Mouse (Mus musculus) kidney, embryonic 14.5 days (tissue): Measurements from ENCODE around the gene Dctn2. TPM values are rescaled to one million over a fixed set of nuclear protein-coding genes. Genes with fewer than 3 reads are reported as not detected.

ENCODE experiments used
- ATAC-seq: fragments of 200-750 bp; cut with Nextera tagmentation; 2 replicates; pipeline ENCODE4 v1.8.0; 2017; ENCODE audit warnings: moderate number of reproducible peaks, mild to moderate bottlenecking, moderate TSS enrichment, moderate library complexity; ENCODE audit not compliant: low FRiP score, low TSS enrichment
- H3K27ac ChIP-seq: fragments of 300-500 bp; sonication (generic); 2 replicates; pipeline ENCODE4 v1.5.1; 2014; ENCODE audit warnings: low read depth, mild to moderate bottlenecking, low read length, moderate library complexity, mixed read lengths
- H3K27me3 ChIP-seq: fragments of 300-500 bp; sonication (generic); 2 replicates; pipeline ENCODE4 v1.6.1; 2014; ENCODE audit warnings: mild to moderate bottlenecking, low read length; ENCODE audit not compliant: control insufficient read depth, insufficient read depth
- H3K36me3 ChIP-seq: fragments of 300-500 bp; sonication (generic); 2 replicates; pipeline ENCODE4 v1.6.1; 2014; ENCODE audit warnings: low read length, mixed read lengths; ENCODE audit not compliant: control insufficient read depth, insufficient read depth
- H3K4me1 ChIP-seq: fragments of 300-500 bp; sonication (generic); 2 replicates; pipeline ENCODE4 v1.6.1; 2014; ENCODE audit warnings: low read length, mixed read lengths; ENCODE audit not compliant: control insufficient read depth, insufficient read depth
- H3K4me2 ChIP-seq: fragments of 300-500 bp; sonication (generic); replicated peaks from 2 replicates; pipeline ENCODE4 v1.6.1; 2014; ENCODE audit warnings: low read depth, mild to moderate bottlenecking, low read length
- H3K4me3 ChIP-seq: fragments of 300-500 bp; sonication (generic); 2 replicates; pipeline ENCODE4 v1.5.1; 2014; ENCODE audit warnings: mild to moderate bottlenecking, low read length
- H3K9ac ChIP-seq: fragments of 300-500 bp; sonication (generic); 2 replicates; pipeline ENCODE4 v1.6.1; 2014; ENCODE audit warnings: low read depth, mild to moderate bottlenecking, low read length, moderate library complexity
- H3K9me3 ChIP-seq: fragments of 300-500 bp; sonication (generic); 2 replicates; pipeline ENCODE4 v1.6.1; 2016; ENCODE audit warnings: low read length; ENCODE audit not compliant: control insufficient read depth
- WGBS: fragments of 180-500 bp; shearing (Covaris S2); extraction: QIAGEN DNeasy Blood & Tissue Kit; methylation state at CpG from one replicate; pipeline ENCODE4 v1.1.7; 2014; 5-methylcytosine and 5-hydroxymethylcytosine counted together
- polyA plus RNA-seq: library from polyadenylated mRNA; unstranded; fragments of >200 nt; fragmentation: Nextera tagmentation; extraction: Ambion mirVana; gene quantifications from 2 replicates; pipeline ENCODE4 v1.2.1, GENCODE M21; 2014

The Dctn2 gene
- polyA plus RNA-seq, 1 experiment from 2014 or later = 173 TPM

DNA sequence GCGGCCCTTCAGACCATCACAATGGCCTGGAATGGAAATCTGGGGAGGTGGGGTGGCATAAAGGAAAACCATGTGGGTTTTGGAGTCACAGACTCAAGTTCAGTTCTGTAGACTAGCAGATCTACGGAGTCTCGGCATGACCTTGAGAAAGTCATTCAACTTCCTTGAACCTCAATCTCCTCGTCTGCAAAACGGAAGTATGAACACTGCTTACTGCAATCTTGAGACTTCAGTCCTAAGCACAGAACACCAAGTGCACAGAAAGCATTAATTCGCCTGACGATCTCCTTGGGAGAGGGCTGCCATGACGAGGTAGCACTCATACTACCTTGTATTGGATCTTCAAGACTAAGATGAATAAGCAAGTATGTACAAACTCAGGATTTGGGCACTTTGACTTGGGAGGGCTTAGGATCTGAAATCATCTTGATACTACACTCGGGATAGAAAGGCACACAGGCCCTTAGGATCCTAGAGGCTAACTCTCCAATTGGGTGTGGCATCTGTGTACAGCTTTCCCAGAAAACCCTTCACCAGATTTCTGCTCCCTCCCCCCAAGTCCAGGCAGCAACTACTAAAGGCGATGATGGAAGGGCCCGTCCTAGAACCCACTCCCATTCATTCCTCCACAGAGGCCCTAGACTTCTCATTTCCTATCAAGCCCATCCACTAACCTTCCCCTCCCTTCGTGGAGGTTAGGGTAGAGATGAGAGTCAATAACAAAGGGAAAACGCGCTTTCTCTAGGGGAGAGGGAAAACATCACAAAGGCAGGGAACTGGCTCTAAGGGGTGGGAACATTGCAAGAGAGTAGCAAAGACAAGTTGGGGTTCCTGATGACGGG is 4.2 kb upstream of the Dctn2 start:
- ATAC-seq = no peak
- H3K4me1 ChIP-seq = peaks cover 6% of the 10 kb centered on the region; the same call in 1 of the 2 replicates
- H3K9me3 ChIP-seq = no peaks in the 10 kb centered on the region
- H3K27me3 ChIP-seq = peaks cover 24% of the 10 kb centered on the region
- H3K27ac ChIP-seq = no peak overlapping the region
- H3K4me3 ChIP-seq = peak overlapping the region; percentile 42; the same call in 1 of the 2 replicates
- H3K4me2 ChIP-seq = peak overlapping the region; percentile 87; the same call in 1 of the 2 replicates
- no peak overlapping the region for H3K9ac ChIP-seq
- WGBS = 68% methylated on average over 15 of the region's 15 CpGs
- no peaks in the 10 kb centered on the region for H3K36me3 ChIP-seq

DNA sequence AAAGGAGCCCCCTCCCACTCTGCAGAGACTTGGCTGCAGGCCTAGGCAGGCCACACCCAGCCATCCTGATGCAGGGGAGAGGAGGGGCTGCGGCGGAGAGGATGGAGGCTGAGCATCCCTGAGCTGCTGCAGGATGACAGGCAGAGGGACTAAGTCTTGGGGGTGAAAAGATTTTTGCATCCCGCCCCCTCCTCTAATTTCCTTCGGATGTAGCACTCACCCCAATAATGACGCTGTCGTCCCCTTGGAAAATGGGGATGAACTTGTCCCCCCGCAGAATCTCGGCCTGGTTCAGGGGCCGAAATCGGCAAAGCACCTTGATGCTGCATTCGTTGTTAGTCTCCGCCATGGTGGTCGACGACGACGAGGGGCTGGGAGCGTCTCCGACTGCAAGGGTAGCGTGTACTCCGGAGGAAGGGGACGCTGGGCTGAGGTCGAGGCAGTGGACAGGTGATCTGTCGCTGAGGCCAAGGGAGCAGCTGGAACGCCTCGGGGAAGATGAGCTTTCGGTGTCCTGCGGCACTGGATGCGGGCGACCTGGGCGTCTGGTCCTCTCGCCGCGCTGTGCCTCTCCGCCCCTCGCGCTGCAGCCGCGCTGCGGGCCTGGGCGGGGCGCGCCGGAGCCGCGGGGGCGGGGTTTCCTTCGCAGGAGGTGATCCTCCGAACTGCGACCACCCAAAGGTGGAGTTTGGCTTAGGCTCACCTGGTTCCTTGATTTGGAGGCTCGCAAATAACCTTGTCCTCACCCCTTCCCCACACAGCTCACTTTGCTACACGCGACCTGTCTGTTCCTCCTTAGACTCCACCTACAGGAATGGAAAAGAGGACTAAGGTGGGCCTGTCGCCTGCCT is 3.4 kb upstream of the Dctn2 start, which contains the start of gene Kif5a:
Gene Kif5a, minus strand, starts transcription at position 801 of the 851 bp plus-strand sequence.
- no peak for ATAC-seq
- H3K9me3 ChIP-seq = no peaks in the 10 kb centered on the region
- no peaks in the 10 kb centered on the region for H3K36me3 ChIP-seq
- peaks cover 11% of the 10 kb centered on the region; the same call in 1 of the 2 replicates for H3K4me1 ChIP-seq
- peak within 1 kb of the TSS; percentile 42 for H3K4me3 ChIP-seq
- peaks cover 24% of the 10 kb centered on the region for H3K27me3 ChIP-seq
- 1% methylated on average over 45 of the region's 53 CpGs for WGBS
- peak within 1 kb of the TSS; percentile 40; the same call in 1 of the 2 replicates for H3K9ac ChIP-seq
- H3K4me2 ChIP-seq = peak within 1 kb of the TSS; percentile 87
- H3K27ac ChIP-seq = no peak within 1 kb of the TSS

DNA sequence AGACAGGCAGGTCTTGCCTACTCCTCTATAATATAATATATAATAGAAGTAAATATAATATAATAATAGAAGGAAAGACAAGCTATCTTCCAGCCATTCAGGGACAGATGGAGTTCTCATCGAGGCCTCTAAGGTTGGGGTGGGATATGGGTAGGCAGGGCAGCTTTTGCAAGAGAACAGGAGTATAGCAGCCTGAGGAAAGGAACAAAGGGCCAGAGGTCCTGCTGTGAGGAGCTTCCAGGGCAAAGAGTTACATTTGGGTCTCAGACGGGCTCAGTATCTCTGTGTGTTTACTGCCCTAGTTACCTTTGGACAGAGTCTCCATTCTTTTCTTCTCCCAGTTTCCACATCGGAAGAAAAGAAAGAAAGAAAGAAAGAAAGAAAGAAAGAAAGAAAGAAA is 2.5 kb upstream of the Dctn2 start:
- Histone ChIP-seq H3K36me3 (peaks cover 5% of the 10 kb centered on the region; the same call in 1 of the 2 replicates), H3K4me3 (no peak overlapping the region), H3K9ac (no peak overlapping the region), H3K4me1 (peaks cover 11% of the 10 kb centered on the region; the same call in 1 of the 2 replicates), H3K9me3 (no peaks in the 10 kb centered on the region), H3K27me3 (peaks cover 24% of the 10 kb centered on the region), H3K27ac (no peak overlapping the region), H3K4me2 (no peak overlapping the region)
- WGBS = 53% methylated on average over 3 of the region's 3 CpGs
- no peak for ATAC-seq

DNA sequence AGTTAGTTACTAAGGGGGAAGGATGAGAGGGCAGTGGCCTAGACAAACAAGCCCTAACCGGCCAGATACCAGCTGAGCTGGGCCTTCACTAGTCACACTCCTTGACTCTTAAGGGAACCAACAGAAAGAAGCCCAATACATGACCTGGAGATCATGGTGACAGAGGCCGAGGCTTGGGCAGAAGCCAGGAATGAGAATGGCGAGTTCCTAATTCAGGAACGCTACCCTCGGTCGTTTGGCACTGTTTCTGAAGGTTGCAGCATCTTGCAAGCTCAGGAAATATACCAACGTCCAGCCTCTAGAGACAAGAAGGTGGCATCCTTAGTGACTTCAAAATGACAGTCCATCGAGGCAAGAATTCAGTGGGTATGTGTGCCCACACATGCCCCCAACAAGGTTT is 1.8 kb upstream of the Dctn2 start:
- no peak overlapping the region for H3K4me2 ChIP-seq
- H3K36me3 ChIP-seq = peaks cover 12% of the 10 kb centered on the region; the same call in 1 of the 2 replicates
- no peak overlapping the region for H3K27ac ChIP-seq
- H3K4me1 ChIP-seq = peaks cover 11% of the 10 kb centered on the region; the same call in 1 of the 2 replicates
- WGBS = 78% methylated on average over 8 of the region's 8 CpGs
- H3K27me3 ChIP-seq = peaks cover 24% of the 10 kb centered on the region
- H3K4me3 ChIP-seq = no peak overlapping the region
- no peak overlapping the region for H3K9ac ChIP-seq
- no peaks in the 10 kb centered on the region for H3K9me3 ChIP-seq
- ATAC-seq = no peak

DNA sequence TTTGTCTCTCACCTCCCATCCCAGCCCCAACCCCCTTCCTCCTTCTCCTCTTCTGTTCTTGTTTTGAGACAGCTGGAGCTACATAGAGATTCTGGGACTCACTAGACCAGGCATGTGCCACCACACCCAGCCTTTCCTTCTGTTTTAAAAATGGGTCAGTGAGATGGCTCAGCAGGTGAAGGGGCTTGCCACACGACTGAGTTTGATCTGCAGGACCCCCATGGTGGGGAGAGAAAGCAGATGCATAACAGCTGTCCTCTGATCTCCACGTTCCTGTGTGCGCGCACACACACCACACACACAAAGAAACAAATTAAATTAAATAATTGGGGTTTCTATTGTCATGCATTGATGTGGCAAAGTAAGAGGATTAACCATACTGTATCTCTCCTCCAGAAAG is 1.2 kb upstream of the Dctn2 start:
- Histone ChIP-seq H3K4me2 (no peak overlapping the region), H3K27me3 (peaks cover 24% of the 10 kb centered on the region), H3K36me3 (peaks cover 16% of the 10 kb centered on the region; the same call in 1 of the 2 replicates), H3K4me1 (peaks cover 11% of the 10 kb centered on the region; the same call in 1 of the 2 replicates), H3K4me3 (no peak overlapping the region), H3K9ac (no peak overlapping the region), H3K27ac (no peak overlapping the region), H3K9me3 (no peaks in the 10 kb centered on the region)
- ATAC-seq = no peak
- WGBS = 78% methylated on average over 4 of the region's 4 CpGs

DNA sequence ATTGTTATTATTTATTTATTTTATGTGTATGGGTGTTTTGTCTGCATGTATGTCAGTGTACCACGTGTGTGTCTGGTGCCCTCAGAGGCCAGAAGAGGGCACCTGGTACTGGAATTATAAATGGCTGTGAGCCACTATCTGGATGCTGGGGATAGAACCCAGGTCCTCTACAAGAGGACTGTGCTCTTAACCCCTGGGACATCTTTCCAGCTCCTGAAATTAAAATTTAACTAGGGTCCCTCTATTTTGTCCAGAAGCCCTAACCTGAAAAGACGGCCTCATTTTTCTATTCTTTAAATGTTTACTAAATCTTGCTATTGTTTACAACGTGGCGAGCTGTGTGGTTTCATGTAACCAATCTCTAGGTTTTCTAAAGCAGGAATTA is 449 bp upstream of the Dctn2 start:
- Histone ChIP-seq H3K4me2 (peak overlapping the region; percentile 88), H3K4me1 (peaks cover 11% of the 10 kb centered on the region; the same call in 1 of the 2 replicates), H3K9ac (no peak overlapping the region), H3K27ac (no peak overlapping the region), H3K4me3 (peak overlapping the region; percentile 99), H3K27me3 (peaks cover 24% of the 10 kb centered on the region), H3K9me3 (no peaks in the 10 kb centered on the region), H3K36me3 (peaks cover 24% of the 10 kb centered on the region; the same call in 1 of the 2 replicates)
- WGBS = 32% methylated on average over 4 of the region's 4 CpGs
- peak; percentile 11; the same call in 1 of the 2 replicates for ATAC-seq

DNA sequence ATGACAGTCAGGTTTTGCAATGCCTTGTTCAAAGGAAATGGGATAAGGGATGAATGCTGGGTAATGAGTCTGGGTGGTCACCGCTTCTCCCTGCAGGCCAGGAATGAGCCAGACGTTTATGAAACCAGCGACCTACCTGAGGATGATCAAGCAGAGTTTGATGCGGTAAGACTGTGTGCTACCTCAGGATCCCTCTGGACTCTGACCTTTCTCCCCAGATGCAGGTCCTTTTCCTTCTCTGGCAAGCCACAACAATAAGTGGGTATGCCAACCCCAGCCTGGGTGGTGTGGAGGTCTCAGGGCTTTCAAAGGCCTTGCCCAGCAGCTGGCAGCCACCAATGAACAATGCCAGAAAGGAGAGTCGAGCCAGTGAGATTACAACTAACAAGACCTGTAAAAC is 1.1 kb downstream of the Dctn2 start:
- peak overlapping the region; percentile 99 for H3K4me3 ChIP-seq
- 73% methylated on average over 5 of the region's 5 CpGs for WGBS
- H3K4me1 ChIP-seq = peaks cover 11% of the 10 kb centered on the region; the same call in 1 of the 2 replicates
- peaks cover 20% of the 10 kb centered on the region for H3K27me3 ChIP-seq
- peak overlapping the region; percentile 99; the same call in 1 of the 2 replicates for H3K9ac ChIP-seq
- H3K27ac ChIP-seq = no peak overlapping the region
- H3K9me3 ChIP-seq = no peaks in the 10 kb centered on the region
- no peak for ATAC-seq
- H3K4me2 ChIP-seq = peak overlapping the region; percentile 88
- H3K36me3 ChIP-seq = peaks cover 34% of the 10 kb centered on the region

DNA sequence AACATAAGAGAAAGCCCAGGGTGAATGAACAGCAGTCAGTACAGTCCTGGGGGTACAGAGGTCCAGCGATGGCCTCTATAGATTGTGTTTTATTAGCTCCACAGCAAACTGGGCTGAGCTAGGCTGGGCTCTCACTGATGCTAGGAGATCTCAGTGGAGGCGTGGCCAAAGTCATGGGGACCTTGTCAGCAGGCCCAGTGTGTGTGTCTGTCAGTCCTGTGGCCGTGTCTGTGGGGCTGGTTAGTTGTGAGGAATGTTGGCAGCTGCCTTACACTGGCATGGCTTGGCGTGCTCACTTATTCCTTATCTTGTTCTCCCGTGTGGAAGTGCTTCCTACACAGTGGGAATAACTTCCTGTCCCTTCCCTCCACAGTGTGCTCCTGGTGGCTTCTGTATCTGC is 2.2 kb downstream of the Dctn2 start:
- Histone ChIP-seq H3K27ac (no peak overlapping the region), H3K27me3 (peaks cover 9% of the 10 kb centered on the region), H3K9ac (0 out of 2 replicates have a peak overlapping the region, but pooled peaks have one; percentile 18), H3K4me2 (no peak overlapping the region), H3K4me3 (no peak overlapping the region), H3K36me3 (peaks cover 45% of the 10 kb centered on the region), H3K9me3 (no peaks in the 10 kb centered on the region), H3K4me1 (peaks cover 6% of the 10 kb centered on the region; the same call in 1 of the 2 replicates)
- no peak for ATAC-seq
- 89% methylated on average over 5 of the region's 5 CpGs for WGBS
